Mouse (Mus musculus): ENCODE results near the gene Arhgap40. TPM values are rescaled to one million over a fixed set of nuclear protein-coding genes. Genes with fewer than 3 reads are reported as not detected.

Gene Arhgap40
- under 1 TPM in 1 of 2 experiments, not detected in 1; 0.05 TPM for polyA plus RNA-seq (2012; fragmentation: generic; extraction: Trizol)

DNA sequence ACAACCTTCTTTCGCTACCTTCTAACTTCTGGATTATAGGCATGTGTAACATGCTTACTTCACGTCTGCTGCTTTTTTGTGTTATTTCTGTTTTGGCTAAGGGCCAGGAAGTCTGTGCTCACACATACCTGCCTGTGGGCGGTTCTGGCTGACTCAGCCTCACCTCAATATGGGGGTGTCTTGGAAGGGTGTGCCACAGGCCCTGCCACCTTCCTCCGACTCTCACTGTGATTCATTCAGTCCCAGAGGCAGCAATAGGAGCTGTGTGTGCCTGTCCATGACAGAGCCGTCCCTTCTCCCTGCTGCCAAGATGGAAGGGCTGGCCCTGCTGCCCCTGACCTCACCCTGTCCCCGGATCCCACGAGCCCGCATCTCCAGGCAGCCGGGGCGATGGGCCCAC is at the start of gene Arhgap40:
Arhgap40 (plus strand) TSS at position 269 of the 400 bp plus-strand sequence.

DNA sequence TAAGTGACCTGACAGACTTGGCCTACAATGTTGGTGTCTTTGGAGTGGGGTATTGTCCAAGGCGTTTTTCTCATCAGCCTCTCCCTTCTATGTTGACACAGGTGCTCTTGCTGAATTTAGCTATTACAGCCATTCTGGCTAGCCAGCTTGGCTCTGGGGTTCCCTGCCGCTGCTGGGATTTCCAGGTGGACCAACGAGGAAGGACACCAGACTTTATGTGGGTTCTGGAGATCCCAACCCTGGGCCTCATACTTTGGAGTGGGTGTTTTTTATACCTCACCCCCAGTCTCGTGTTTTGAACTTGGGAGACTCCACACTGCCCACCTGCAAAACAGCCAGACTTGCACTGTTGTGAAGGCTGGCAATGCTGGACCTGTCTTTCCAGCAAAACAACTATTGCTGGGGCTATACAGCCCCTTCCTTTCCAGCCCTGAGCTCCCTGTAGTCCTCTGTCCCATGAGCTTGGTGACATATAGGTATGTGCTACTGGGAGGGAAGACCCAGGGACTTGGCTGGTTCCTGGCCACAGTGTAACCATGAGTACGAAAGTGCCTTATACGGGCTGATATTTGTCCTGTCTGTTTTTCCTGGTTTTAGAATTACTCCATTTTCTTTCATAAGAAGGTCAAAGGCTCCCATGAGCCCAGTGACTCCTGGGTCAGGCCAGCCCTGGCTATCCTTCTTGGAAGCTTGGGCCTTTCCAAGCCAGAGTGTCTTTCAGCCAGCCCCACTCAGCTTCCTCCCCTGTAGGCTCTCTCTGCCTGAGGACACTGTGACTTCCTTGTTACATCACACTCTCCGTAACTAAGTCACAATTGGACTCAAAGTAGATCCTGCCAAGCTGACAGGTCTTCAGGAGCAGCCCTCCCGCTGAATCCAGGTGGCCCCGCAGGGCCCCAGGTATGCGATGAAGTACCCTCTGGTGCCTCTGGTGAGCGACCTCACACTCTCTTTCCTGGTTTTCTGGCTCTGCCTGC is 10.5 kb upstream of the Arhgap40 start, which contains the start of gene Adig:
Adig (plus strand) TSS at position 777 of the 977 bp plus-strand sequence.

Other genes starting within 250 kb of the Arhgap40 start
- 10 to 100 TPM in 1 of 2 experiments, under 1 TPM in 1; 0.60 to 28.8 TPM for gene Lbp, start 206.3 kb upstream of the Arhgap40 start, polyA plus RNA-seq (2012; fragmentation: generic; extraction: Trizol)
- not detected for gene Snhg11, start 137.2 kb upstream of the Arhgap40 start, polyA plus RNA-seq (2012; fragmentation: generic; extraction: Trizol)
- gene Ralgapb, start 102.9 kb upstream of the Arhgap40 start, polyA plus RNA-seq (2012; fragmentation: generic; extraction: Trizol): 1 to 10 TPM in 1 of 2 experiments, under 1 TPM in 1; 0.63 to 6.7 TPM
- not detected for gene Adig, start 10.2 kb upstream of the Arhgap40 start, polyA plus RNA-seq (2012; fragmentation: generic; extraction: Trizol)
- not detected for gene Slc32a1, start 98.0 kb downstream of the Arhgap40 start, polyA plus RNA-seq (2012; fragmentation: generic; extraction: Trizol)
- gene Actr5, start 112.1 kb downstream of the Arhgap40 start, polyA plus RNA-seq (2012; fragmentation: generic; extraction: Trizol): 1 to 10 TPM; 6.9 to 9.1 TPM
- gene Ppp1r16b, start 152.6 kb downstream of the Arhgap40 start, polyA plus RNA-seq (2012; fragmentation: generic; extraction: Trizol): under 1 TPM; 0.04 to 0.07 TPM